In the genomic region with DNA sequence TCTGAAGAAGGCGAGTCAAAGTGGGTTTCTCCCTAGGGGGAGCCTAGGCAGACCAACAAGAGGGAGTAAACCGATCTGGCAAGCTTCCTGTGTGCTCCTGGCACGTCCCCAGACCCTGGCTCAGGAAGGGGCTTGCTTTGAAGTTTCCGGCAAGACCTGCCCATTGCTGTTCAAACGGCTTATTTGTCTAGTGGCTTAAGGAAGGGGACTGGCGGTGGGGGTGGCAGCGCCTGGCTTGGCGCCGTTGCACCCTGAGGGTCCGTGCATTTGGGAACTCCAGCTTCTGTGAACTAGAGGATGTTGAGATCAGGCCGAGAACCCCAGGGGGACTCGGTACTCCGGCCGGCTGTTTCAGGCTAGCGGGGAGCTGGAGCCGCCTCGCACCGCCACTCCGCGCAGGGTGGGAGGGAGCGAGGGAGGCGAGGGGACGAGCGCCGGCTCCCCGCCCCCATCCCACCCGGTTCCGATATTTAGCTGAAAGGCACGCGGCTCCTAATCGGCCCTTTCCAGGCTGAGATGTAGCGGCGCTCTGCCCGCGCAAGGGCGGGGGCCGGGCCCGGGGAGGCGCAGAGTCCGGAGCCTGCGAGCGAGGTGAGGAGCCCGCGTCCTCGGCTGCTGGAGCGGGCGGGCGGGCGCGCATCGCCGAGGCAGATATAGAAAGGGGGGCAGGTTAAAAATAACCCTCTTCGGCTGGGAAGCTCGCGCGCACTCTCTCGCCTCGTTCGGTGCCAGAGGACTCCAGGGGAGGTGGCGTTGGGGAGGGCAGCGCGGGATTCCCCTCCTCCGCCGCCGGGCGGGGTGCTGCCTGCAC, we compare ENCODE assay signal across 8 mouse cellular contexts. TPM values are rescaled to one million over a fixed set of nuclear protein-coding genes. Genes with fewer than 3 reads are reported as not detected.
DNase-seq lines count a peak whose midpoint lies in the region; ATAC-seq and TF ChIP-seq lines count a peak whose summit lies in the region.

No protein-coding gene starts in this region.

- no peak for TF ChIP-seq CTCF in liver, postnatal 0 days (IDR thresholded peaks at IDR 0.05; ENCODE audit: low read depth)

- peak overlapping the region; percentile 73 for H3K4me3 ChIP-seq in forebrain, embryonic 16.5 days (replicated peaks; ENCODE audit: low read length)
- peak overlapping the region; percentile 69 for H3K4me3 ChIP-seq in liver, postnatal 0 days (ENCODE audit: low read depth, low read length)
- peak overlapping the region; percentile 63 for H3K4me3 ChIP-seq in neural tube, embryonic 15.5 days (replicated peaks)

- H3K27ac ChIP-seq in forebrain, embryonic 16.5 days (ENCODE audit: low read length), result peak overlapping the region; percentile 100
- H3K27ac ChIP-seq in liver, postnatal 0 days (ENCODE audit: low read depth), result peak overlapping the region; percentile 20
- peak overlapping the region; percentile 99 for H3K27ac ChIP-seq in neural tube, embryonic 15.5 days (replicated peaks)

- intact Hi-C loops in heart, postnatal 36 days (cut with DNase I), result no loop called here

- WGBS in forebrain, embryonic 16.5 days, result 0% methylated on average over 54 of the region's 66 CpGs
- WGBS in liver, postnatal 0 days (ENCODE audit: insufficient replicate concordance), result under 1% methylated on average over 59 of the region's 66 CpGs
- WGBS in neural tube, embryonic 15.5 days, result under 1% methylated on average over 61 of the region's 66 CpGs

- H3K9ac ChIP-seq in forebrain, embryonic 16.5 days (replicated peaks; ENCODE audit: low read depth, low read length), result peak overlapping the region; percentile 87
- H3K9ac ChIP-seq in liver, postnatal 0 days (replicated peaks), result peak overlapping the region; percentile 65
- H3K9ac ChIP-seq in neural tube, embryonic 15.5 days (replicated peaks), result peak overlapping the region; percentile 78

- no peak for TF ChIP-seq EP300 in liver, postnatal 0 days (IDR thresholded peaks at IDR 0.05; ENCODE audit: low read depth)

- no peaks in the 10 kb centered on the region for H3K36me3 ChIP-seq in forebrain, embryonic 16.5 days (ENCODE audit: control insufficient read depth, insufficient read depth)
- H3K36me3 ChIP-seq in liver, postnatal 0 days (replicated peaks; ENCODE audit: insufficient read depth, low read length), result no peaks in the 10 kb centered on the region; the same call in 1 of the 2 replicates
- no peaks in the 10 kb centered on the region for H3K36me3 ChIP-seq in neural tube, embryonic 15.5 days

- peak overlapping the region; percentile 87 for H3K4me2 ChIP-seq in forebrain, embryonic 16.5 days (ENCODE audit: low read length)
- peak overlapping the region; percentile 100 for H3K4me2 ChIP-seq in liver, postnatal 0 days (ENCODE audit: low read depth, low read length)
- H3K4me2 ChIP-seq in neural tube, embryonic 15.5 days, result peak overlapping the region; percentile 77

- no peaks in the 10 kb centered on the region for H3K27me3 ChIP-seq in forebrain, embryonic 16.5 days (replicated peaks; ENCODE audit: control insufficient read depth, insufficient read depth, low read length)
- H3K27me3 ChIP-seq in liver, postnatal 0 days (ENCODE audit: insufficient read depth, low read length), result no peaks in the 10 kb centered on the region
- H3K27me3 ChIP-seq in neural tube, embryonic 15.5 days (replicated peaks), result no peaks in the 10 kb centered on the region

- DNase-seq in ES-CJ7 (ENCODE audit: low read depth, low spot score), result peak; percentile 85
- DNase-seq in c-Kit-positive CD71-positive TER-119-positive erythroid progenitor cells, embryonic 14.5 days (ENCODE audit: low spot score), result peak; percentile 72
- peak; percentile 66 to 75 for DNase-seq in heart, postnatal 36 days
- DNase-seq in layer of hippocampus, adult 18-20 months (ENCODE audit: low spot score in 2 of 2), result peak; percentile 70 to 78
- DNase-seq in liver, postnatal 0 days, result peak; percentile 65
- DNase-seq in thymus, postnatal 25 days, result peak; percentile 47

- no peaks in the 10 kb centered on the region for H3K9me3 ChIP-seq in forebrain, embryonic 16.5 days (ENCODE audit: control insufficient read depth, low read length)
- H3K9me3 ChIP-seq in liver, postnatal 0 days (ENCODE audit: low read length), result no peaks in the 10 kb centered on the region
- no peaks in the 10 kb centered on the region for H3K9me3 ChIP-seq in neural tube, embryonic 15.5 days (replicated peaks)

- H3K4me1 ChIP-seq in forebrain, embryonic 16.5 days (replicated peaks; ENCODE audit: control insufficient read depth, insufficient read depth, low read length), result peaks cover 48% of the 10 kb centered on the region
- H3K4me1 ChIP-seq in liver, postnatal 0 days (ENCODE audit: insufficient read depth), result peaks cover 34% of the 10 kb centered on the region
- peaks cover 79% of the 10 kb centered on the region for H3K4me1 ChIP-seq in neural tube, embryonic 15.5 days

- peak; percentile 44 for ATAC-seq in forebrain, embryonic 16.5 days
- ATAC-seq in liver, postnatal 0 days, result peak; percentile 81
- peak; percentile 62 for ATAC-seq in neural tube, embryonic 15.5 days (ENCODE audit: low FRiP score)

RNA-seq across cellular contexts. Expression of gene Srebf1, which starts 46.8 kb away (rescaled TPM):
- polyA plus RNA-seq in forebrain, embryonic 16.5 days (2015; fragmentation: Nextera tagmentation; extraction: Ambion mirVana), result 41.1 and 46.9 TPM in 2 replicates
- 10 to 100 TPM; 28.9 to 39.5 TPM for total RNA-seq in heart, postnatal 36 days (2021)
- total RNA-seq in layer of hippocampus, adult 18-20 months (2021), result 10 to 100 TPM; 73.9 to 80.4 TPM
- 21.4 and 31.0 TPM in 2 replicates for polyA plus RNA-seq in liver, postnatal 0 days (2015; fragmentation: Nextera tagmentation; extraction: Ambion mirVana)
- 44.2 and 50.0 TPM in 2 replicates for polyA plus RNA-seq in neural tube, embryonic 15.5 days (2015; fragmentation: Nextera tagmentation; extraction: Ambion mirVana)

Comparison
In these comparisons a context has a peak if more than half of its experiments do, and no peak if none do; other contexts are left out.
1. Peak in every context shown above with its lines: DNase-seq, ATAC-seq, H3K4me3 ChIP-seq and H3K27ac ChIP-seq.
2. H3K27ac ChIP-seq: peak in every context shown above with its lines; median percentile 100 in forebrain, embryonic 16.5 days; 99 in neural tube, embryonic 15.5 days; 20 in liver, postnatal 0 days.